Mouse (Mus musculus) liver, adult (tissue): Measurements from ENCODE around the gene Gtf2a1.

Experiments used
- GATA4 ChIP-seq: IDR thresholded peaks from 2 replicates; pipeline ENCODE4 v1.6.1; 2014; ENCODE audit warnings: mild to moderate bottlenecking, low read length; ENCODE audit not compliant: insufficient replicate concordance

Gtf2a1 gene

GRCm38 (mm10) chr12:91511766-91512165 lies 78.5 kb downstream of the Gtf2a1 start:
- TF ChIP-seq GATA4, result no peak
